Mouse (Mus musculus) intestine, embryonic 14.5 days (tissue): ENCODE results near the gene Srsf2. TPM values are rescaled to one million over a fixed set of nuclear protein-coding genes. Genes with fewer than 3 reads are reported as not detected.

ENCODE experiments used
- ATAC-seq: fragments of 200-750 bp; cut with Nextera tagmentation; replicated peaks from 2 replicates; pipeline ENCODE4 v1.8.0; 2017; ENCODE audit warnings: low read depth, moderate number of reproducible peaks, moderate TSS enrichment, moderate library complexity; ENCODE audit not compliant: low FRiP score, low TSS enrichment
- DNase-seq: peaks from one replicate; pipeline ENCODE4 v3.0.0-alpha.2; 2018; ENCODE audit warnings: low spot score
- H3K27ac ChIP-seq: fragments of 300-500 bp; sonication (generic); 2 replicates; pipeline ENCODE4 v1.5.1; 2014; ENCODE audit warnings: low read depth, mild to moderate bottlenecking, control low read depth
- H3K27me3 ChIP-seq: fragments of 300-500 bp; sonication (generic); replicated peaks from 2 replicates; pipeline ENCODE4 v1.6.1; 2014; ENCODE audit warnings: low read length, control low read depth; ENCODE audit not compliant: control insufficient read depth, insufficient read depth
- H3K36me3 ChIP-seq: fragments of 300-500 bp; sonication (generic); 2 replicates; pipeline ENCODE4 v1.6.1; 2014; ENCODE audit warnings: low read length, control low read depth; ENCODE audit not compliant: control insufficient read depth, insufficient read depth
- H3K4me1 ChIP-seq: fragments of 300-500 bp; sonication (generic); replicated peaks from 2 replicates; pipeline ENCODE4 v1.6.1; 2014; ENCODE audit warnings: low read length, control low read depth, mixed read lengths; ENCODE audit not compliant: control insufficient read depth, insufficient read depth
- H3K4me2 ChIP-seq: fragments of 300-500 bp; sonication (generic); 2 replicates; pipeline ENCODE4 v1.6.1; 2014; ENCODE audit warnings: low read length
- H3K4me3 ChIP-seq: fragments of 300-500 bp; sonication (generic); 2 replicates; pipeline ENCODE4 v1.5.1; 2014; ENCODE audit warnings: low read depth, low read length, control low read depth, mixed read lengths
- H3K9ac ChIP-seq: fragments of 300-500 bp; sonication (generic); 2 replicates; pipeline ENCODE4 v1.6.1; 2014; ENCODE audit warnings: mild to moderate bottlenecking, low read length
- H3K9me3 ChIP-seq: fragments of 300-500 bp; sonication (generic); 2 replicates; pipeline ENCODE4 v1.6.1; 2016; ENCODE audit warnings: low read length, control low read depth; ENCODE audit not compliant: control insufficient read depth
- WGBS: fragments of 180-500 bp; shearing (Covaris S2); extraction: QIAGEN DNeasy Blood & Tissue Kit; methylation state at CpG from one replicate; pipeline ENCODE4 v1.1.7; 2014; 5-methylcytosine and 5-hydroxymethylcytosine counted together
- polyA plus RNA-seq: library from polyadenylated mRNA; unstranded; fragments of >200 nt; fragmentation: Nextera tagmentation; extraction: Ambion mirVana; gene quantifications from 2 replicates; pipeline ENCODE4 v1.2.1, GENCODE M21; 2014

The Srsf2 gene
- polyA plus RNA-seq, 1 experiment from 2014 or later, result 855 TPM

DNA sequence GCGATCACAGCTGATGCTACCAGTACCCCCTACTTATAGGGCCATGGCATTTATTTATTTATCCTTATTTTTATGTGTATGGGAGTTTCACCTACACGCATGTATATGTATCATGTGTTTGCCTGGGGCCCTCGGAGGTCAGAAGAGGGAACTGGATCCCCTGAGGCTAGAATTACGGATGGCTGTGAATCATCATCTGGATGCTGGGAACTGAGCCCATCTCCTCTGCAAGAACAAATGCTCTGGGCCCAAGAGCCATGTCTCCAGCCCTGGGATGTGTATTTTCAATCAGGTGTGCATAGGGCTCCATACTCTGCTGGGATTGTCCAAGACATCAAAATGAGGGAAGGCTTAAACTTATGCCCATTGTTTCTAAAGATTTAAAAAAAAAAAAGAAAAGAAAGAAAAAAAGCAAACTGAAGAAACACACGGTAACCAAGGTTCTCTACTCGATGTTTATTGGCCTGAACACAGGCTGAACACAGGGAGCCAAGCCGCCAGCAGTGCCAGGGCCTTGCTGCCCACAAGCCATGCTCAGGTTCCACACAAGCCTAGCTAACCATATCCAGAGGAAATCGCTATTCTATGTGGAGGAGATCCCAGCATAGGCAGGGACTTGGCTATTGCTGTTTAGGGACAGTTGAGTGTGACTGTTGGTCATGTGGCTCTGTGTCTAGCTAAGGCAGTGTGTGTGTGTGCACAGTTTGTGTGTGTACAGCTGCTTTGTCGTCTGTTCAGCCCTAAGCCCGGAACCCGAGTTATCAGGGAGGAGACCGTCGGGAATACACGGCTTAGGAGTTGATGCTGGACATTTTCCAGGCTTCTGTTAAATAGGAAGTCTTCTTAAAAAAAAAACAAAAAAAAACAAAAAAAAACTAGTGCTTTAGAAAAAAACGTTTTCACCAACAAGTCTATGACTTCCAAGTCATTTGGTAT lies 46.5 kb downstream of the Srsf2 start:
- peaks cover 13% of the 10 kb centered on the region for H3K4me1 ChIP-seq
- H3K4me2 ChIP-seq, result no peak overlapping the region
- 75% methylated on average over 15 of the region's 15 CpGs for WGBS
- H3K9ac ChIP-seq, result no peak overlapping the region
- DNase-seq, result no peak
- H3K27ac ChIP-seq, result no peak overlapping the region; the same call in 1 of the 2 replicates
- no peak for ATAC-seq
- no peak overlapping the region for H3K4me3 ChIP-seq
- H3K27me3 ChIP-seq, result no peaks in the 10 kb centered on the region
- H3K9me3 ChIP-seq, result no peaks in the 10 kb centered on the region
- H3K36me3 ChIP-seq, result 0 out of 2 replicates have a peak, but pooled peaks cover 5% of the 10 kb centered on the region

DNA sequence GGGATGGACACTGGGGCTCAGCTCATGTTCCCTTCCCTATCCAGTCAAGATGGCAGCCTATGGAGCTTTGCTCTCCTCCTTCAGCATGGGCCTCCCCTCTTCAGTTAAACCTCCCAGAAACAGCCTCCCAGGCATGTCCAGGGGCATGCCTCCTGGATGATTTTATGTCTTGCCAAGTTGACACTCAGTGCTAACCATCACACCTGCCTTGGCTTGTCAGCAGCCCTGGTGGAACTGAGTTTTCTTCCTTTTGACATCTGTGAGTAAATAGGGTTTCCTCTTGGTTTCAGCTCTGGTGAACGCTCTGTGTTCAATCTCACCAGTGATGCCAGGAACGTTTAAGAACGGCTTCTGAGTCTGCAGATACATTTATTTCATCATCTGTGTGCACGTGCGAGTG lies 50.2 kb downstream of the Srsf2 start:
- H3K27me3 ChIP-seq, result no peaks in the 10 kb centered on the region
- no peak overlapping the region for H3K4me2 ChIP-seq
- no peaks in the 10 kb centered on the region for H3K36me3 ChIP-seq
- H3K27ac ChIP-seq, result no peak overlapping the region
- no peak overlapping the region for H3K4me3 ChIP-seq
- DNase-seq (no peak), ATAC-seq (no peak)
- H3K4me1 ChIP-seq, result peaks cover 2% of the 10 kb centered on the region; the same call in 1 of the 2 replicates
- 76% methylated on average over 5 of the region's 5 CpGs for WGBS
- no peak overlapping the region for H3K9ac ChIP-seq
- no peaks in the 10 kb centered on the region for H3K9me3 ChIP-seq

DNA sequence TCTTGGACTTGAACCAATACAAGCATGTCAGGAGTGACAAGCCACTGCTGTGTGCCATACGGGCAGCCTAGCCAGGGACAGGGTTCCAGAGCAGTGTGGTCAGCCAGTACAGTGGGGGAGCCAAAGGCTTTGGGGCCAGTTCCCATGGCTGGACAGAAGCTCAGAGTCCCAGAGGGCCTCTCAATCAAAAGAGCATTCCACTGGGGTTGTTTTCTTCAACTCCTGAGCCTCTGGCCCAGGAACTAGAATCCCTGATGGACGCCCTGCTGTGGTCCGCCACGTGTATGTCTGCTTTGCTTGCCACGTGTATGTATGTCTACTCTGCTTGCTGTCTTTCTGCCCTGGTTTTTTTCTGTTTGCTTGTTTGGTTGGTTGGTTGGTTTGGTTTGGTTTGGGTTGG lies 51.8 kb downstream of the Srsf2 start:
- no peak for ATAC-seq
- no peak overlapping the region for H3K27ac ChIP-seq

More for the DNA sequence above, 51.8 kb downstream of the Srsf2 start:
- Histone ChIP-seq H3K27me3 (no peaks in the 10 kb centered on the region), H3K4me1 (no peaks in the 10 kb centered on the region), H3K36me3 (no peaks in the 10 kb centered on the region), H3K4me2 (no peak overlapping the region), H3K4me3 (no peak overlapping the region), H3K9me3 (no peaks in the 10 kb centered on the region), H3K9ac (no peak overlapping the region)
- 65% methylated on average over 5 of the region's 5 CpGs for WGBS
- no peak for DNase-seq

Other genes with a start within 250 kb of the Srsf2 start
- 5.7 and 5.9 TPM in 2 replicates for gene Rhbdf2, start 226.1 kb downstream of the Srsf2 start, polyA plus RNA-seq
- 0.75 and 1.8 TPM in 2 replicates for gene Prcd, start 199.6 kb downstream of the Srsf2 start, polyA plus RNA-seq
- 14.5 and 16.4 TPM in 2 replicates for gene Cygb, start 198.8 kb downstream of the Srsf2 start, polyA plus RNA-seq
- not detected in 2 replicates for gene St6galnac1, start 77.6 kb downstream of the Srsf2 start, polyA plus RNA-seq
- gene Mxra7, start 25.0 kb downstream of the Srsf2 start, polyA plus RNA-seq, result 22.6 and 23.8 TPM in 2 replicates
- gene Mettl23, start 9.8 kb downstream of the Srsf2 start, polyA plus RNA-seq, result 70.3 and 81.4 TPM in 2 replicates
- 82.8 and 85.3 TPM in 2 replicates for gene Jmjd6, start 9.6 kb downstream of the Srsf2 start, polyA plus RNA-seq
- gene Mfsd11, start 654 bp downstream of the Srsf2 start, polyA plus RNA-seq, result 29.1 and 32.6 TPM in 2 replicates
- 0.69 and 0.92 TPM in 2 replicates for gene Mgat5b, start 65.8 kb upstream of the Srsf2 start, polyA plus RNA-seq